Mouse (Mus musculus) embryo, embryonic 9.5 days (tissue): Measurements from ENCODE around the gene Pygo2.

ENCODE experiments used
- DNase-seq: peaks from one replicate; pipeline ENCODE4 v3.0.0-alpha.2; 2017; ENCODE audit errors: extremely low spot score

Pygo2 gene

DNA sequence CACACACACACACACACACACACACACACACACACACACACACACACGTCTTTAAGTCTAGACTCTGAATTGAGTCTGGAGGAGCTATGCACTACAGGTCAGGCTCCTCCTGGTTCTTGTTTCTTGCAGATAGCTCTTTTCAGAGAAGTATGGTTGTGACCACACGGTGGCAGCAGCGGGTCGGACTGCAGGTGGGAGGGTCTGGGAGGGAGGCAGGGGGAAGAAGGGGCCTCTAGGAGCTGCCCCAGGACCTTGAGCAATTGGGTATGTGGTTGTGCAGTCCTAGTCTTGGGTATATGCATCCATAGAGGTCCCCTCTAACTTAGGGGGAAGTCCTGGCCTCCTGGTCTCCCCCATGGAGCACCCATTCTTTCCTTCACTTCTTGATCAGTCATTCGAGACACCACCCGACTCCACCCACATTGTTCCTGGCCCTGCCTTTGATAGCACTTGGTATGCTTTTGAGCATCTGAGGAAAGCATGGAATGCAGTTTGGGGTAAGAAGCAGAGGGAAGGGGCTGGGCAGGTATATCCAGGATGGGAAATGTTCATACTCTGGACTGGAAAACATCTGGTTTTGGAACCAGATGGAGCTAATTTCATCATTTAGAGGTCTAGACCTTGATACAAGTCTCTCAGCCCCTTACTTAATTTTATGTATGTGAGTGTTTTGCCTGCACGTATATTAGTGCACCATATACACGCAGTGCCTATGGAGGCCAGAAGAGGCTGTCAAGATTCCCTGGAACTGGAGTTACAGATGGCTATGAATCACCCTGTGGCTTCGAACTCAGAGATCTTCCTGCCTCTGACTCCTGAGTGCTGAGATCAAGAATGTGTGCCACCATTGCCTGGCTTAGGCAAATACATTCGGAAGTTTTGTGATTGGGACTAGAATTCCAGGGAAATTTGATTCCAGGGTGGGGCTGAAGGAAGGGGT, 27.0 kb downstream of the Pygo2 start:
- peak; percentile 85 for DNase-seq

DNA sequence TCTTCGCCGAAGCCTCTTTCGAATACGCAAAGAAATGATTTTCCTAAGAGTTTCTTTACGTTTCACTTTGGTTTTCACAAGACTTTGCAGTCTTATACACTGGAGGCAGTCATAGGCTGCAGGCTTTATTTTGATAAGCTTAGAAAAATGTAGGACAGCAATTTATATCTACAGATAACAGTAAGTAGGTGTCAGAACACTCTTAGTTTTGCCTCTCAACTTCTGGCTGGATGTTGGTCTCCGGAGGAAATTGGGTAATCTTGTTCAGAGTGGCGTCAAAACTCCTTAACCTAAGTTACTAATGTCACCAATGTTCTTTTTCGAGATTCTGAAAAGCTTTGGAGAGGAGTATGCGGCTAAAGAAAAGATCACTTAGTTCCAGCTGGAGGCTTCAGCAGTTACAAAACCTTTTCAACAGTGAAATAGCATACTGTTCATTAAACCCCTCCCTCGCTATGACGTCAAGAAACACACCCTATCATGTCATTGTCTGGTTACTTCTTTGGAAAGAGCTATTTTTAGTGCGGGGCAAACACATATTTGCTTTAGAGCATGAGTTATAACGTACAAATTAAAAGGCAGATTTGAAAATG, 28.5 kb downstream of the Pygo2 start:
- no peak for DNase-seq

DNA sequence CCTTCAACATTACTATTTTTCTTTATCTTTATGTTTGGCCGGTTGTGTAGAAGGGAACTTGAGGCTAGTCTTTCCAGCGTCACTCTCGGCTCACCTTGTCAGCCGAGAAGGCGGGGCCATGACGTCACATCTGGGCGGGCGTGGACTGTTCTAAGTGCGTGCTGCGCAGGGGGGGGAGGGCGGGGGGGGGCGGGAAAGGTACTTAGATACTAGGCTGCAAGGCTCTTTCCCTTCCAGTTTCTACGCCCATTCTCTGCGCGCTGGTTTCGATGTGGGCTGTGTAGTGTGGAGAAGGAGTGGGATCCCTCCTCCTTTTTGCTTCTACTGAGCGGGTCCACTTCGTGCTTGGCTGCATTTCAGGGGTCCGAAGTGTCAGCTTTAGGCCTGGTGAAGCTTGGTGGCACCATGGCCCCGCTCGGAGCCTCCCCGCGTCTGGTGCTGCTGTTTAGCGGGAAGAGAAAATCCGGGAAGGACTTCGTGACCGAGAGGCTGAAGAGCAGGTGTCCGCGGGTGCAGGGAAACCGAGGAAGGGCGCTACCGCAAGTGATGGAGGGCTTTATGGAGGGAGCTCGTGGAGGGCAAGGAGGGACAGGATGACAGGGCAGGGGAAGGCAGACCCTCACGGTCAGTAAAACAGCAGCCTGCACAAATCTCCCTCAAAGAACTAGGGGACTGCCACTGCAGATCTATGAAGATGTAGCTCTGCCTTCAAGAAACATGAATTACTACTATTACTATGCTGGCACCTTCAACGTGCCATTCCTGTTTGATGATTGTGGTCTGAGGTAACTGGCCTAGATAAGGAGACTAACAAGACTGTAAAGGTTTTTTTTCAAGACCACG, 29.2 kb downstream of the Pygo2 start:
- DNase-seq = peak; percentile 91

DNA sequence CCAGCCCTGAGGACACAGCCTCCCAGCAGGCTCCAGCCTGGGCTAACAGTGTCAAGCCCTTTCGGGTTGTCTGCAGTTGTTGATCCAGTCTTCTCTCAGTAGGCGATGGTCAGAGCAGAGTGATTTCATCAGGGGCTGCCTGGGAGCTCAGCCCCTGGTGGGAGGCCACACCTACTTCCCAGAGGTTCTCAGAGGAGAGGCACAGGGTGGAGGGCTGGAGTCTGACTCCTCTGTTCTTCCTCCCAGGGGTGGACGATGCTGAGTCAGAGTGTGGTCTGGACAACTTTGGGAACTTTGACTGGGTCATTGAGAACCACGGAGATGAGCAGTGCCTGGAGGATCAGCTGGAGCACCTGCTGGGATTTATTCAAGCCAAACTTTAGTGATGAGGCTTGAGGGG, 38.3 kb downstream of the Pygo2 start:
- no peak for DNase-seq

DNA sequence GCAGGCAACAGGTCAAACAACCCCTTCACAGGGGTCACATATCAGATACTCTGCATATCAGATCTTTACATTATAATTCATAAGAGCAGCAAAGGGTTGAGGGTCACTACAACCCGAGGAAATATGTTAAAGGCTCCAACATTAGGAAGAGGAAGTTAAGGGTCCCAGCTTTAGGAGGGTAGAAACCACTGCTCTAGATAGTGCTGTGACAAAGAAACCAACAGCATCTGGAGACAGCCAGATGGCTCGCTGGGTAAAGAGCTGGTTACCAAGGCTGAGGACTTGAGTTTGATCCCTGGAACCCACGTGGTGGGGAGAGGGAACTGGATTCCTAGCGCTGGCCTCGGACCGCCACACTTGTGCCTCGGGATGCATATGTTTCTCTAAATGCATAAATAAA, 42.3 kb downstream of the Pygo2 start:
- no peak for DNase-seq

DNA sequence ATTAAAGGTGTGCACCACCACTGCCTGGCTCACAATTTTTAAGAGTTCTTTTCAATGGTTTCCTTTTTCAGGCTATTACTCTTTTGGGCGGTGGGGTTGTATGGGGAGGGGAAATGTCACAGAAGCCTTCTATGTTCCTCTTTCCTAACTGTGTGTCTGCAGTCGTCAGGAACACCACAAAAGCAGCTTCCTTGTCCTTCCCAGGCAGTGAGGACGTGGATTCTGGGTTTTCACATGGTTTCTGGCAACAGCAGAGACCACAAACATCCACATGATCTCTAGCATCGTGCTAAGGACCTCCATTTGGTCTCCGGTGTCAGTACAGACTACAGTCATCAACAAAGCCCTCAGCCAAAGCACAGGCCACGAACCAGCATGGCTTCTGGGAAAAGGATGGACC, 43.8 kb downstream of the Pygo2 start:
- no peak for DNase-seq

DNA sequence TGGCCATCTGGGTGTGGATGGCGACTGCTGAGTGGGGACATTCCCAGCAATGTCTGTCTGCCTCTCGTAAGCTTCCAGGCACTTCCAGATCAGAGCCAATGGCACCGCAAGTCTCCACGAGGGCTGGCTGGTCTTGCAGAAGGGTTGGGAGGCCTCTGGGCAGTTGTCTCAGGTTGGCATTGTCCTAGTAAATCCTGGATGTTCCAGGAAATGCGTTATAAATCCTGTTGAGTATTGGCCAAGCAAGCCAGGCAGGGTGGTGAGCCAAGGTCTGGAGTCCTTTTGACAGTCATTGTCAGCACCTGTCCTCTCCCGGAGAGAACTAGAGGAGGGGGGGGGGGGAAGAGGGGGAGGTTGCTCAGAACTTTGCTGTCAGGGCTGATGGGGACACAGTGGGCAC, 49.0 kb downstream of the Pygo2 start:
- DNase-seq = no peak

DNA sequence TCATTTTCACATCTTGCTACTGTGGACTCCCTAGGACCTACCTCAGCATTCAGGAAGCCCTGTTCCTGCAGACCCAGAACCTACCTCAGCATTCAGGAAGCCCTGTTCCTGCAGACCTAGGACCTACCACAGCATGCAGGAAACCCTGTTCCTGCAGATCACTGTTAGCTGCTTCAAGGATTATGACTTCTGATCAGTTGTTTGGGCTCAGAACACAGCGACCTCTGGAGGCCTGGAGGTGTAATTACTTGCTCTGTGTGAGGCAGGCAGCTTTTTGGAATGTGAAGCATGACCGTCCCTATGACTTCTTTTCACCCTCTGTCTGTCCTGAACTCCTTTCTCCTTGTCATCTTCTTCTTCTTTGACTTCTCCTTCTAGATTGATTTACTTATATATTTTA, 51.5 kb downstream of the Pygo2 start:
- DNase-seq = no peak

DNA sequence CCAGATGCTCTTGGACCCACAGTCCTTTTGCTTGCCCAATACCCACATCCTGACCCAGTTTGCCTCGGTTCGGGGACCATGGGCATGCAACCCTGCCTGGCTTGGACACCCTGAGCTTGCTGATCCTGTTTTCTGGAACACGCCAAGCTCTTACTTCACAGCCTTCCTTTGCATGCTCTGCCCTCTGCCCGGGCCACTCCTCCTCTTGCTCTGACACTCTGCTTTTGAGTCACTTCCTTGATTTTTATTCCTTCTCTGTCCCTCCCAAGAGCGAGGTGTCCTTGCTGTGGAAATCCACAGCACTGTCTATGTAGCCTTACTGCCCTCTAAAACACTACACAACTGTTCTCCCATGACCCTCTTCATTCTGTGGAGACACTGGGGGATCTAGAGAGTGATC, 52.2 kb downstream of the Pygo2 start:
- DNase-seq = no peak
